Mouse (Mus musculus) cerebellum, adult 11-12 months (tissue): ENCODE measurements at regions not wholly inside any gene's neighbourhood (a gene's known extent, or its start where the extent isn't known, plus 50 kb on each side); places are given as distances from the start of the nearest gene placed in this dataset.

Experiments
- DNase-seq: peaks from one replicate; pipeline ENCODE4 v3.0.0; 2022

- DNase-seq, result no peak
Observed at GRCm38 (mm10) chr3:8001027-8001426, 1380.8 kb upstream of the 1700008P02Rik start.

- no peak for DNase-seq
Observed at GRCm38 (mm10) chr3:7992322-7992721, 1372.1 kb upstream of the 1700008P02Rik start.

GRCm38 (mm10) chr3:7973287-7973686 is 1353.0 kb upstream of the 1700008P02Rik start:
- no peak for DNase-seq

GRCm38 (mm10) chr3:7953911-7954310 is 1333.7 kb upstream of the 1700008P02Rik start:
- no peak for DNase-seq

GRCm38 (mm10) chr3:7943646-7944381 is 1323.6 kb upstream of the 1700008P02Rik start:
- no peak for DNase-seq
